Mouse (Mus musculus) heart, postnatal 25 days (tissue): ENCODE data around the gene Klc1. TPM values are rescaled to one million over a fixed set of nuclear protein-coding genes. Genes with fewer than 3 reads are reported as not detected.
A peak's percentile ranks its signal among the peaks of the same experiment; 100 is the strongest.

ENCODE experiments used
- DNase-seq: peaks from one replicate; pipeline ENCODE4 v3.0.0; 2022; ENCODE audit warnings: low spot score
- intact Hi-C: fragments of 180-260 bp; cut with DNase I; formaldehyde crosslinking; loops from one replicate; pipeline ENCODE4 v1.15.1; 2025
- total RNA-seq, 2 experiments: library from RNA; stranded (reverse); gene quantifications; 2 replicates each; pipeline ENCODE4 v1.2.3; 2021

The Klc1 gene
- total RNA-seq, 2 experiments from 2014 or later = 94.5 to 95.3 TPM

- no peak for DNase-seq
- intact Hi-C loops = no loop called here
Measured at GRCm38 (mm10) chr12:111800459-111801183, 42.0 kb downstream of the Klc1 start.

GRCm38 (mm10) chr12:111803538-111803937, 44.9 kb downstream of the Klc1 start:
- intact Hi-C loops = no loop called here

GRCm38 (mm10) chr12:111808775-111809174, 50.1 kb downstream of the Klc1 start:
- intact Hi-C loops = loop anchor here (2.0 kb wide), 1 partner anchor 14 kb away; no protein-coding TSS in a partner anchor
- DNase-seq = no peak

More at GRCm38 (mm10) chr12:111803538-111803937, 44.9 kb downstream of the Klc1 start:
- DNase-seq = no peak

- DNase-seq = peak; percentile 46
- intact Hi-C loops = loop anchor here (2.0 to 5.0 kb wide), 2 partner anchors 15 to 52 kb away; partner anchors contain the start of gene Klc1
Measured at GRCm38 (mm10) chr12:111809762-111810161, 51.1 kb downstream of the Klc1 start.

- DNase-seq = no peak
- intact Hi-C loops = loop anchor here (5.0 kb wide), 1 partner anchor 55 kb away; the partner anchor contains the start of gene Klc1
Measured at GRCm38 (mm10) chr12:111812075-111812474, 53.4 kb downstream of the Klc1 start.

GRCm38 (mm10) chr12:111812611-111813010, 54.0 kb downstream of the Klc1 start:
- intact Hi-C loops = loop anchor here (5.0 kb wide), 1 partner anchor 55 kb away; the partner anchor contains the start of gene Klc1
- no peak for DNase-seq

GRCm38 (mm10) chr12:111813111-111813765, 54.6 kb downstream of the Klc1 start:
- intact Hi-C loops = loop anchor here (5.0 kb wide), 1 partner anchor 56 kb away; the partner anchor contains the start of gene Klc1
- no peak for DNase-seq

- peak; percentile 99 for DNase-seq
- intact Hi-C loops = loop anchor here (5.0 kb wide), 1 partner anchor 57 kb away; the partner anchor contains the start of gene Klc1
Measured at GRCm38 (mm10) chr12:111813766-111814617, 55.3 kb downstream of the Klc1 start, which contains the start of the genes Xrcc3 and Zfyve21. TSS of gene Xrcc3 (minus strand) at chr12:111813873. TSS of gene Zfyve21 (plus strand) at chr12:111814170.

GRCm38 (mm10) chr12:111814769-111815762, 56.4 kb downstream of the Klc1 start:
- intact Hi-C loops = loop anchor here (5.0 kb wide), 1 partner anchor 58 kb away; the partner anchor contains the start of gene Klc1
- DNase-seq = no peak

- intact Hi-C loops = no loop called here
- DNase-seq = peak; percentile 35
Measured at GRCm38 (mm10) chr12:111816528-111816927, 57.9 kb downstream of the Klc1 start.

GRCm38 (mm10) chr12:111816967-111817366, 58.3 kb downstream of the Klc1 start:
- intact Hi-C loops = no loop called here
- DNase-seq = no peak

- DNase-seq = no peak
- intact Hi-C loops = no loop called here
Measured at GRCm38 (mm10) chr12:111817991-111818390, 59.3 kb downstream of the Klc1 start.

- DNase-seq = no peak
- intact Hi-C loops = no loop called here
Measured at GRCm38 (mm10) chr12:111819936-111820335, 61.3 kb downstream of the Klc1 start.

- intact Hi-C loops = no loop called here
- DNase-seq = no peak
Measured at GRCm38 (mm10) chr12:111820708-111821107, 62.1 kb downstream of the Klc1 start.

GRCm38 (mm10) chr12:111821931-111822330, 63.3 kb downstream of the Klc1 start:
- intact Hi-C loops = no loop called here
- no peak for DNase-seq

GRCm38 (mm10) chr12:111827556-111827955, 68.9 kb downstream of the Klc1 start:
- intact Hi-C loops = loop anchor here (5.0 kb wide), 1 partner anchor 45 kb away; no protein-coding TSS in a partner anchor
- DNase-seq = no peak

- DNase-seq = no peak
- intact Hi-C loops = loop anchor here (5.0 kb wide), 1 partner anchor 47 kb away; no protein-coding TSS in a partner anchor
Measured at GRCm38 (mm10) chr12:111829447-111829846, 70.8 kb downstream of the Klc1 start.

- DNase-seq = no peak
- intact Hi-C loops = loop anchor here (1.0 to 5.0 kb wide), 2 partner anchors 35 to 48 kb away; no protein-coding TSS in a partner anchor
Measured at GRCm38 (mm10) chr12:111829954-111830353, 71.3 kb downstream of the Klc1 start.
